Mouse (Mus musculus): ENCODE data around the gene Pdia3.

DNA sequence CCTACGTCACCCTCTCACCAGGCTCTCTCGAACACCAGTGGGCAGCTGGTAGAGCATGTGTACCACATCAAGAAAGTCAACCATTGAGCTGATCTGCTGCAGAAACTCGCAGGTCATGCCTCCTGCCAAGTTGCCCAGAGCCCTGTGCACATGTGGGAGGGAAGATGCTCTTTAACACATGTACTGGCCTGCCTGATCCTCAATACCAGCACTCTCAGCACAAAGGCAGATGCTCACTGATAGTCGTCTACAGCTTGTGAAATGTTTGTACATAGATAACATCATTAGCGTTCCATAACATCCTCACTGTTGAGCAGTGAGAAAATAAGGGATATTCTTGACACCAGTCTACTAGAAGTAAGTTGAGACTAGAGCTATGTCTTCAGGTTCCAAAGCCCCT is 42.7 kb upstream of the Pdia3 start:
- TF ChIP-seq CTCF (IDR thresholded peaks at IDR 0.05; ENCODE audit: control insufficient read depth, insufficient read depth, insufficient replicate concordance, low read depth, low read length) (no peak), POLR2A (IDR thresholded peaks at IDR 0.05; ENCODE audit: control insufficient read depth, low read depth, low read length) (no peak)
